Mouse (Mus musculus): Measurements from ENCODE around the gene Adarb2.

DNA sequence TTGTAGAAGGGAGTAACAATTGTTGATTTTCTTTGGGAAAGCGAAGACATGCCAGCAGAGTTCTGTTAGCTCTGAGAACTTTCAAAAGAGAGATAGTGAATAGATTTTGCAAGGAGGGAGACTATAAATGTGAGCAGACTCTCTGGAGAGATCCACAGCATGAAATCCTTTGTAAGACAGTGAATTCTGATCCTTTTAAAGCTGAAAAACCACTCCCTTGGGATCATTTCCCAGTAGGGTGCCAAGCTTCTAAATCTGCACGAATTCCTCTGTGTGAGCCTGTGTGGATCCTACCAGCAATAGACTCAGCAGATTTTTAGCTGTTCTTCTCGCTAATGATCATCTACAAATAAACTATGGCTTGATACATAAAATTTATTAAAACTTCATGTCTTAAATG is 278.7 kb downstream of the Adarb2 start:
- no peak for TF ChIP-seq CTCF (IDR thresholded peaks at IDR 0.05 in 2 of 3, conservative IDR thresholded peaks at IDR 0.05 in 1 of 3; ENCODE audit: control insufficient read depth in 1 of 3, insufficient read depth in 1 of 3, low read depth in 2 of 3, low read length in 3 of 3, poor library complexity in 1 of 3, severe bottlenecking in 1 of 3)
- no peak for TF ChIP-seq MXI1 (IDR thresholded peaks at IDR 0.05; ENCODE audit: low read depth, low read length)
